In genomic region chr12:106478381-106478781, GRCm38 (mm10) we compare ENCODE assay signal across 10 mouse cellular contexts.
DNase-seq lines count a peak whose midpoint lies in the region; ATAC-seq lines count a peak whose summit lies in the region.
"Had no signal": no experiment of that assay in that cellular context is flagged by ENCODE, and none has a peak within 500 bp of the region (broad histone marks: within the 10 kb centered on the region; RNA-seq: fewer than 3 reads in every experiment).

No protein-coding gene starts in this region.

- no peaks in the 10 kb centered on the region for H3K27me3 ChIP-seq in forebrain, embryonic 14.5 days (replicated peaks; ENCODE audit: control insufficient read depth, insufficient read depth, low read length)
- peaks cover 85% of the 10 kb centered on the region for H3K27me3 ChIP-seq in midbrain, embryonic 10.5 days (ENCODE audit: low read depth, poor library complexity, severe bottlenecking)
- H3K27me3 ChIP-seq: CH12.LX had no signal

- peak overlapping the region; percentile 46; the same call in 1 of the 2 replicates for H3K9ac ChIP-seq in forebrain, embryonic 14.5 days (ENCODE audit: low read length)

- H3K27ac ChIP-seq in forebrain, embryonic 14.5 days (ENCODE audit: low read depth, low read length) = peak overlapping the region; percentile 65
- H3K27ac ChIP-seq in midbrain, embryonic 10.5 days (replicated peaks) = peak overlapping the region; percentile 61

- no peaks in the 10 kb centered on the region for H3K36me3 ChIP-seq in forebrain, embryonic 14.5 days (ENCODE audit: control insufficient read depth, insufficient read depth, low read length)
- H3K36me3 ChIP-seq in midbrain, embryonic 10.5 days = no peaks in the 10 kb centered on the region

- ATAC-seq in cerebellum, adult (ENCODE audit: insufficient number of reproducible peaks, low FRiP score, low TSS enrichment) = no peak
- ATAC-seq in forebrain, embryonic 14.5 days = no peak
- ATAC-seq in erythroid progenitor cell, adult 5-6 weeks (replicated peaks; ENCODE audit: low FRiP score, poor library complexity, severe bottlenecking) = no peak

- 1% methylated on average over 18 of the region's 18 CpGs for WGBS in forebrain, embryonic 14.5 days
- WGBS in midbrain, embryonic 10.5 days = under 1% methylated on average over 18 of the region's 18 CpGs

- no peaks in the 10 kb centered on the region for H3K9me3 ChIP-seq in forebrain, embryonic 14.5 days (replicated peaks; ENCODE audit: control insufficient read depth, low read length)
- H3K9me3 ChIP-seq in midbrain, embryonic 10.5 days (replicated peaks) = no peaks in the 10 kb centered on the region

- H3K4me1 ChIP-seq in forebrain, embryonic 14.5 days (ENCODE audit: control insufficient read depth, insufficient read depth, low read length) = peaks cover 38% of the 10 kb centered on the region
- H3K4me1 ChIP-seq in midbrain, embryonic 10.5 days = peaks cover 95% of the 10 kb centered on the region

- peak overlapping the region; percentile 20 for H3K4me3 ChIP-seq in forebrain, embryonic 14.5 days (ENCODE audit: low read depth, low read length)
- peak overlapping the region; percentile 52 for H3K4me3 ChIP-seq in midbrain, embryonic 10.5 days
- H3K4me3 ChIP-seq: erythroblast, embryonic 14.5 days had no signal

- peak; percentile 4 to 12 for DNase-seq in cerebellum, postnatal 36 days
- peak; percentile 29 for DNase-seq in Muller cell, postnatal 12 days (ENCODE audit: inconsistent ontology term)
- peak; percentile 62 for DNase-seq in forebrain, embryonic 14.5 days (ENCODE audit: low spot score)
- DNase-seq in midbrain, embryonic 10.5 days (ENCODE audit: low spot score) = peak; percentile 56
- no peak for DNase-seq in layer of hippocampus, adult 18-20 months (ENCODE audit: low spot score in 2 of 2)
- DNase-seq in kidney, adult 11 months = no peak

- H3K4me2 ChIP-seq in forebrain, embryonic 14.5 days (ENCODE audit: low read length) = peak overlapping the region; percentile 50

Comparison
In these comparisons a context has a peak if more than half of its experiments do, and no peak if none do; other contexts are left out.
1. DNase-seq: peak in cerebellum, postnatal 36 days (2 of 2), Muller cell, postnatal 12 days (single experiment), forebrain, embryonic 14.5 days (single experiment) and midbrain, embryonic 10.5 days (single experiment); none in layer of hippocampus, adult 18-20 months (0 of 2) and kidney, adult 11 months (single experiment).